Mouse (Mus musculus) embryonic facial prominence, embryonic 13.5 days (tissue): ENCODE results near the gene Crabp1. TPM values are rescaled to one million over a fixed set of nuclear protein-coding genes. Genes with fewer than 3 reads are reported as not detected.
A peak's percentile ranks its signal among the peaks of the same experiment; 100 is the strongest.

Experiments used
- ATAC-seq: fragments of 200-750 bp; cut with Nextera tagmentation; 2 replicates; pipeline ENCODE4 v1.8.0; 2017; ENCODE audit warnings: low read depth; ENCODE audit not compliant: insufficient number of reproducible peaks, insufficient read depth, low FRiP score, low TSS enrichment
- H3K27ac ChIP-seq: fragments of 300-500 bp; sonication (generic); 2 replicates; pipeline ENCODE4 v1.5.1; 2015; ENCODE audit warnings: moderate library complexity, mild to moderate bottlenecking, inconsistent platforms
- H3K27me3 ChIP-seq: fragments of 300-500 bp; sonication (generic); 2 replicates; pipeline ENCODE4 v1.6.1; 2015; ENCODE audit warnings: mild to moderate bottlenecking, inconsistent platforms
- H3K36me3 ChIP-seq: fragments of 300-500 bp; sonication (generic); 2 replicates; pipeline ENCODE4 v1.6.1; 2015; ENCODE audit warnings: mild to moderate bottlenecking, inconsistent platforms
- H3K4me1 ChIP-seq: fragments of 300-500 bp; sonication (generic); 2 replicates; pipeline ENCODE4 v1.6.1; 2015; ENCODE audit warnings: inconsistent platforms
- H3K4me2 ChIP-seq: fragments of 300-500 bp; sonication (generic); 2 replicates; pipeline ENCODE4 v1.6.1; 2015; ENCODE audit warnings: moderate library complexity, mild to moderate bottlenecking, inconsistent platforms
- H3K4me3 ChIP-seq: fragments of 300-500 bp; sonication (generic); 2 replicates; pipeline ENCODE4 v1.5.1; 2015; ENCODE audit warnings: mild to moderate bottlenecking, inconsistent platforms
- H3K9ac ChIP-seq: fragments of 300-500 bp; sonication (generic); 2 replicates; pipeline ENCODE4 v1.6.1; 2015; ENCODE audit warnings: mild to moderate bottlenecking, inconsistent platforms
- H3K9me3 ChIP-seq: fragments of 300-500 bp; sonication (generic); 2 replicates; pipeline ENCODE4 v1.6.1; 2016; ENCODE audit warnings: inconsistent platforms
- WGBS: fragments of 180-500 bp; shearing (Covaris S2); methylation state at CpG from one replicate; pipeline ENCODE4 v1.1.7; 2015; ENCODE audit warnings: mixed read lengths; 5-methylcytosine and 5-hydroxymethylcytosine counted together
- polyA plus RNA-seq: library from polyadenylated mRNA; unstranded; fragments of >200 nt; fragmentation: Nextera tagmentation; extraction: Ambion mirVana; gene quantifications from 2 replicates; pipeline ENCODE4 v1.2.1, GENCODE M21; 2015

Gene Crabp1
- polyA plus RNA-seq, 1 experiment from 2014 or later, result 842 TPM

GRCm38 (mm10) chr9:54743891-54744290 lies 20.7 kb upstream of the Crabp1 start:
- 79% methylated on average over 4 of the region's 4 CpGs for WGBS
- no peak overlapping the region for H3K4me3 ChIP-seq
- no peaks in the 10 kb centered on the region for H3K9me3 ChIP-seq
- H3K4me2 ChIP-seq, result no peak overlapping the region
- no peaks in the 10 kb centered on the region for H3K36me3 ChIP-seq
- peaks cover 16% of the 10 kb centered on the region for H3K4me1 ChIP-seq
- H3K27me3 ChIP-seq, result no peaks in the 10 kb centered on the region
- no peak overlapping the region for H3K9ac ChIP-seq
- no peak for ATAC-seq
- no peak overlapping the region for H3K27ac ChIP-seq

GRCm38 (mm10) chr9:54745740-54746370 lies 18.7 kb upstream of the Crabp1 start:
- no peak overlapping the region for H3K27ac ChIP-seq
- no peaks in the 10 kb centered on the region for H3K9me3 ChIP-seq
- WGBS, result 54% methylated on average over 13 of the region's 13 CpGs
- H3K4me2 ChIP-seq, result no peak overlapping the region
- no peaks in the 10 kb centered on the region for H3K27me3 ChIP-seq
- no peak overlapping the region for H3K9ac ChIP-seq
- H3K4me1 ChIP-seq, result peaks cover 11% of the 10 kb centered on the region
- ATAC-seq, result no peak
- no peaks in the 10 kb centered on the region for H3K36me3 ChIP-seq
- H3K4me3 ChIP-seq, result no peak overlapping the region

GRCm38 (mm10) chr9:54750215-54750981 lies 14.2 kb upstream of the Crabp1 start:
- no peak overlapping the region for H3K4me2 ChIP-seq
- no peaks in the 10 kb centered on the region for H3K9me3 ChIP-seq
- H3K9ac ChIP-seq, result no peak overlapping the region
- H3K4me3 ChIP-seq, result no peak overlapping the region
- no peaks in the 10 kb centered on the region for H3K36me3 ChIP-seq
- 88% methylated on average over 7 of the region's 7 CpGs for WGBS
- no peak overlapping the region for H3K27ac ChIP-seq
- H3K27me3 ChIP-seq, result 0 out of 2 replicates have a peak, but pooled peaks cover 4% of the 10 kb centered on the region
- ATAC-seq, result no peak
- peaks cover 7% of the 10 kb centered on the region for H3K4me1 ChIP-seq

GRCm38 (mm10) chr9:54751684-54752083 lies 12.9 kb upstream of the Crabp1 start:
- Histone ChIP-seq H3K9me3 (no peaks in the 10 kb centered on the region), H3K27ac (no peak overlapping the region)
- WGBS, result 84% methylated on average over 2 of the region's 2 CpGs

GRCm38 (mm10) chr9:54752201-54752943 lies 12.2 kb upstream of the Crabp1 start:
- Histone ChIP-seq H3K9me3 (no peaks in the 10 kb centered on the region), H3K27me3 (0 out of 2 replicates have a peak, but pooled peaks cover 4% of the 10 kb centered on the region), H3K4me3 (no peak overlapping the region), H3K9ac (peak overlapping the region; percentile 7; the same call in 1 of the 2 replicates), H3K36me3 (no peaks in the 10 kb centered on the region), H3K27ac (no peak overlapping the region), H3K4me2 (no peak overlapping the region), H3K4me1 (peaks cover 7% of the 10 kb centered on the region)
- ATAC-seq, result no peak
- WGBS, result 30% methylated on average over 21 of the region's 21 CpGs

More at GRCm38 (mm10) chr9:54751684-54752083, 12.9 kb upstream of the Crabp1 start:
- H3K4me3 ChIP-seq, result no peak overlapping the region
- no peak for ATAC-seq
- 0 out of 2 replicates have a peak, but pooled peaks cover 4% of the 10 kb centered on the region for H3K27me3 ChIP-seq
- H3K36me3 ChIP-seq, result no peaks in the 10 kb centered on the region
- peaks cover 7% of the 10 kb centered on the region for H3K4me1 ChIP-seq
- H3K9ac ChIP-seq, result no peak overlapping the region
- H3K4me2 ChIP-seq, result no peak overlapping the region

GRCm38 (mm10) chr9:54752944-54753295 lies 11.6 kb upstream of the Crabp1 start:
- WGBS, result 52% methylated on average over 11 of the region's 11 CpGs
- ATAC-seq, result no peak
- Histone ChIP-seq H3K27ac (no peak overlapping the region), H3K9ac (0 out of 2 replicates have a peak overlapping the region, but pooled peaks have one; percentile 7), H3K27me3 (0 out of 2 replicates have a peak, but pooled peaks cover 4% of the 10 kb centered on the region), H3K4me3 (no peak overlapping the region), H3K4me1 (peaks cover 7% of the 10 kb centered on the region), H3K36me3 (no peaks in the 10 kb centered on the region), H3K9me3 (no peaks in the 10 kb centered on the region), H3K4me2 (no peak overlapping the region)

- ATAC-seq, result no peak
- H3K4me3 ChIP-seq, result no peak overlapping the region
- 0 out of 2 replicates have a peak overlapping the region, but pooled peaks have one; percentile 16 for H3K9ac ChIP-seq
- H3K4me2 ChIP-seq, result no peak overlapping the region
- no peak overlapping the region for H3K27ac ChIP-seq
- peaks cover 15% of the 10 kb centered on the region for H3K27me3 ChIP-seq
- peaks cover 21% of the 10 kb centered on the region for H3K4me1 ChIP-seq
- WGBS, result 21% methylated on average over 6 of the region's 6 CpGs
- no peaks in the 10 kb centered on the region for H3K9me3 ChIP-seq
- no peaks in the 10 kb centered on the region for H3K36me3 ChIP-seq
Observed at GRCm38 (mm10) chr9:54759592-54759991, 5.0 kb upstream of the Crabp1 start.

- peak overlapping the region; percentile 53; the same call in 1 of the 2 replicates for H3K27ac ChIP-seq
- WGBS, result 16% methylated on average over 12 of the region's 12 CpGs
Observed at GRCm38 (mm10) chr9:54764091-54764490, 457 bp upstream of the Crabp1 start.

GRCm38 (mm10) chr9:54765336-54766085 lies 963 bp downstream of the Crabp1 start:
- Histone ChIP-seq H3K36me3 (peaks cover 7% of the 10 kb centered on the region; the same call in 1 of the 2 replicates), H3K27me3 (peaks cover 26% of the 10 kb centered on the region), H3K4me3 (peak overlapping the region; percentile 59), H3K27ac (no peak overlapping the region), H3K9ac (peak overlapping the region; percentile 75), H3K4me2 (peak overlapping the region; percentile 94), H3K4me1 (peaks cover 56% of the 10 kb centered on the region), H3K9me3 (no peaks in the 10 kb centered on the region)
- ATAC-seq, result no peak
- WGBS, result under 1% methylated on average over 41 of the region's 41 CpGs

More at GRCm38 (mm10) chr9:54764091-54764490, 457 bp upstream of the Crabp1 start:
- H3K36me3 ChIP-seq, result peaks cover 7% of the 10 kb centered on the region; the same call in 1 of the 2 replicates
- no peaks in the 10 kb centered on the region for H3K9me3 ChIP-seq
- H3K27me3 ChIP-seq, result peaks cover 26% of the 10 kb centered on the region
- no peak for ATAC-seq
- peak overlapping the region; percentile 75 for H3K9ac ChIP-seq
- peak overlapping the region; percentile 94 for H3K4me2 ChIP-seq
- H3K4me3 ChIP-seq, result peak overlapping the region; percentile 59
- H3K4me1 ChIP-seq, result peaks cover 51% of the 10 kb centered on the region

- Histone ChIP-seq H3K9ac (peak overlapping the region; percentile 46; the same call in 1 of the 2 replicates), H3K36me3 (peaks cover 27% of the 10 kb centered on the region), H3K4me2 (peak overlapping the region; percentile 27; the same call in 1 of the 2 replicates), H3K27ac (peak overlapping the region; percentile 23; the same call in 1 of the 2 replicates), H3K9me3 (no peaks in the 10 kb centered on the region), H3K4me1 (peaks cover 46% of the 10 kb centered on the region), H3K4me3 (no peak overlapping the region), H3K27me3 (peaks cover 6% of the 10 kb centered on the region; the same call in 1 of the 2 replicates)
- WGBS, result 34% methylated on average over 11 of the region's 11 CpGs
- ATAC-seq, result no peak
Observed at GRCm38 (mm10) chr9:54770140-54770780, 5.7 kb downstream of the Crabp1 start.
